Mouse (Mus musculus): ENCODE measurements around the gene Gch1.

DNA sequence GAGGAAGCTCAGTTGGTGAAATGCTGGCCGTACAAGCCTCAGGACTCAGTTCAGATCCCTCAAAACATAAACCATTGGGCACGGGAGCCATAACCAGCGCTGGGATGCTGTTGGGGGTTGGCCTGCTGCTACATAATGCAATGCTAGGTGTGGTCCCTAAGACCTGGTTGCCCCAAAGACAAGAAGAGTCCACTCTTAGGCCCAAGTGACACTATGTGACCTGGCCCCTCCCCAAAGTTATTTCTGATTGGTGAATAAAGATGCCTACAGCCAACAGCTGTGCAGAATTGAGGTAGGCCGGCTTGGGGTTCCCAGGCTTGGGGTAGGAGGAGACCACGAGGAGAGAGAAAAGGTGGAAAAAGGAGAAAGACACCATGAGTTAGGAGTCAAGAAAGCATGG is 10.4 kb downstream of the Gch1 start:
- no peak for TF ChIP-seq TAL1 (IDR thresholded peaks at IDR 0.05; ENCODE audit: low read length)
- no peak for TF ChIP-seq GATA1 (IDR thresholded peaks at IDR 0.05; ENCODE audit: low read length)

Measured in erythroblast, embryonic 14.5 days (primary cell).